In genomic region chr10:59548211-59548610, GRCm38 (mm10) we compare ENCODE assay signal across 28 mouse cellular contexts.
DNase-seq lines count a peak whose midpoint lies in the region; ATAC-seq and TF ChIP-seq lines count a peak whose summit lies in the region.
"Had no signal": no experiment of that assay in that cellular context is flagged by ENCODE, and none has a peak within 500 bp of the region (broad histone marks: within the 10 kb centered on the region; RNA-seq: fewer than 3 reads in every experiment).

No protein-coding gene starts in this region.

- no peak overlapping the region for H3K4me2 ChIP-seq in forebrain, embryonic 11.5 days (ENCODE audit: low read depth, low read length, severe bottlenecking)
- H3K4me2 ChIP-seq in forebrain, embryonic 16.5 days (ENCODE audit: low read length): no peak overlapping the region
- no peak overlapping the region for H3K4me2 ChIP-seq in intestine, embryonic 16.5 days (ENCODE audit: low read depth, low read length)
- H3K4me2 ChIP-seq: embryonic facial prominence, embryonic 13.5 days; heart, embryonic 12.5 days; heart, embryonic 15.5 days; hindbrain, embryonic 12.5 days had no signal

- 49% methylated on average over 6 of the region's 6 CpGs for WGBS in forebrain, embryonic 11.5 days
- WGBS in forebrain, embryonic 16.5 days: 43% methylated on average over 6 of the region's 6 CpGs
- WGBS in intestine, embryonic 16.5 days: 69% methylated on average over 6 of the region's 6 CpGs

- DNase-seq in forebrain, embryonic 11.5 days (ENCODE audit: low spot score): no peak
- DNase-seq in layer of hippocampus, adult 2 months (ENCODE audit: low spot score in 2 of 2): no peak
- DNase-seq in layer of hippocampus, postnatal 36 days: no peak
- no peak for DNase-seq in ES-E14 (ENCODE audit: low read depth, low spot score)
- no peak for DNase-seq in urinary bladder, adult 2 months (ENCODE audit: low spot score)
- DNase-seq: B cell, adult 2 months; cerebellum, adult 11 months; cerebellum, adult 2 months; cerebellum, adult 9-11 months; cerebellum, postnatal 25 days; gastrocnemius, postnatal 25 days; heart, adult 18-20 months; heart, postnatal 10 days; heart, postnatal 36 days; kidney, adult 11 months had no signal

- H3K27me3 ChIP-seq in forebrain, embryonic 11.5 days (ENCODE audit: control insufficient read depth, insufficient read depth, low read length): no peaks in the 10 kb centered on the region
- H3K27me3 ChIP-seq in forebrain, embryonic 16.5 days (replicated peaks; ENCODE audit: control insufficient read depth, insufficient read depth, low read length): no peaks in the 10 kb centered on the region
- H3K27me3 ChIP-seq in E14TG2a.4 (ENCODE audit: insufficient read depth, low read length): no peaks in the 10 kb centered on the region
- no peaks in the 10 kb centered on the region for H3K27me3 ChIP-seq in intestine, embryonic 16.5 days (replicated peaks; ENCODE audit: control insufficient read depth, insufficient read depth, low read length)
- H3K27me3 ChIP-seq: CH12.LX; embryonic facial prominence, embryonic 13.5 days; heart, embryonic 12.5 days; heart, embryonic 15.5 days; hindbrain, embryonic 12.5 days; hindbrain, embryonic 15.5 days; Patski had no signal

- H3K27ac ChIP-seq in forebrain, embryonic 11.5 days (ENCODE audit: low read depth, low read length): peak overlapping the region; percentile 50; the same call in 1 of the 2 replicates
- no peak overlapping the region for H3K27ac ChIP-seq in forebrain, embryonic 16.5 days (ENCODE audit: low read length)
- H3K27ac ChIP-seq in layer of hippocampus, adult 2 months: peak overlapping the region; percentile 58; the same call in 1 of the 2 replicates
- H3K27ac ChIP-seq in ES-E14 (ENCODE audit: insufficient read depth, low read depth, low read length, poor library complexity, severe bottlenecking): peak overlapping the region; percentile 61; the same call in 1 of the 2 replicates
- H3K27ac ChIP-seq in intestine, embryonic 16.5 days (ENCODE audit: low read length): no peak overlapping the region
- H3K27ac ChIP-seq: embryonic facial prominence, embryonic 10.5 days; embryonic facial prominence, embryonic 13.5 days; heart, embryonic 15.5 days; hindbrain, embryonic 12.5 days; hindbrain, embryonic 15.5 days had no signal

- H3K9ac ChIP-seq in forebrain, embryonic 11.5 days (ENCODE audit: low read length): no peak overlapping the region
- no peak overlapping the region for H3K9ac ChIP-seq in forebrain, embryonic 16.5 days (replicated peaks; ENCODE audit: low read depth, low read length)
- H3K9ac ChIP-seq in ES-E14 (ENCODE audit: insufficient read depth, low read depth, low read length, poor library complexity, severe bottlenecking): peak overlapping the region; percentile 10; the same call in 1 of the 2 replicates
- H3K9ac ChIP-seq in intestine, embryonic 16.5 days (ENCODE audit: low read depth, low read length): no peak overlapping the region
- H3K9ac ChIP-seq: embryonic facial prominence, embryonic 13.5 days; heart, embryonic 12.5 days; heart, embryonic 15.5 days; hindbrain, embryonic 12.5 days; hindbrain, embryonic 15.5 days had no signal

- ATAC-seq in forebrain, embryonic 11.5 days (replicated peaks; ENCODE audit: low FRiP score): no peak
- ATAC-seq in forebrain, embryonic 16.5 days: no peak
- no peak for ATAC-seq in intestine, embryonic 16.5 days
- ATAC-seq: Patski had no signal

- H3K9me3 ChIP-seq in forebrain, embryonic 11.5 days (ENCODE audit: control insufficient read depth, low read length): no peaks in the 10 kb centered on the region; the same call in 1 of the 2 replicates
- H3K9me3 ChIP-seq in forebrain, embryonic 16.5 days (ENCODE audit: control insufficient read depth, low read length): peaks cover 4% of the 10 kb centered on the region
- H3K9me3 ChIP-seq in E14TG2a.4 (ENCODE audit: low read length) (peaks cover 9% of the 10 kb centered on the region), ES-E14 (ENCODE audit: control insufficient read depth, insufficient read depth, low read depth, low read length) (no peaks in the 10 kb centered on the region)
- H3K9me3 ChIP-seq in intestine, embryonic 16.5 days (ENCODE audit: control insufficient read depth, low read length): peaks cover 7% of the 10 kb centered on the region; the same call in 1 of the 2 replicates
- H3K9me3 ChIP-seq: G1E; heart, embryonic 15.5 days had no signal

- no peak for TF ChIP-seq CTCF in layer of hippocampus, adult 2 months (conservative IDR thresholded peaks at IDR 0.05)
- TF ChIP-seq CTCF in E14TG2a.4 (conservative IDR thresholded peaks at IDR 0.05; ENCODE audit: low read length): no peak

- H3K4me3 ChIP-seq in forebrain, embryonic 11.5 days (ENCODE audit: low read depth, low read length): no peak overlapping the region
- no peak overlapping the region for H3K4me3 ChIP-seq in forebrain, embryonic 16.5 days (replicated peaks; ENCODE audit: low read length)
- no peak overlapping the region for H3K4me3 ChIP-seq in layer of hippocampus, adult 2 months
- H3K4me3 ChIP-seq in E14TG2a.4 (replicated peaks; ENCODE audit: low read length): peak overlapping the region; percentile 49
- no peak overlapping the region; a peak in 1 of 4 replicates for H3K4me3 ChIP-seq in ES-E14 (ENCODE audit: insufficient read depth in 1 of 2, low read depth in 1 of 2, low read length in 2 of 2, poor library complexity in 1 of 2, severe bottlenecking in 1 of 2)
- no peak overlapping the region for H3K4me3 ChIP-seq in intestine, embryonic 16.5 days (ENCODE audit: low read length)
- H3K4me3 ChIP-seq: embryonic facial prominence, embryonic 10.5 days; embryonic facial prominence, embryonic 13.5 days; erythroblast, embryonic 14.5 days; heart, embryonic 12.5 days; heart, embryonic 15.5 days; hindbrain, embryonic 12.5 days; hindbrain, embryonic 15.5 days had no signal

- peaks cover 4% of the 10 kb centered on the region; the same call in 1 of the 2 replicates for H3K4me1 ChIP-seq in forebrain, embryonic 11.5 days (replicated peaks; ENCODE audit: control insufficient read depth, insufficient read depth, low read length)
- H3K4me1 ChIP-seq in forebrain, embryonic 16.5 days (replicated peaks; ENCODE audit: control insufficient read depth, insufficient read depth, low read length): peaks cover 5% of the 10 kb centered on the region; the same call in 1 of the 2 replicates
- H3K4me1 ChIP-seq in E14TG2a.4 (replicated peaks; ENCODE audit: low read depth, low read length): peaks cover 78% of the 10 kb centered on the region
- peaks cover 17 to 19% of the 10 kb centered on the region in 2 experiments for H3K4me1 ChIP-seq in ES-E14 (ENCODE audit: control insufficient read depth in 2 of 2, insufficient read depth in 2 of 2, low read length in 2 of 2, poor library complexity in 1 of 2)
- H3K4me1 ChIP-seq in intestine, embryonic 16.5 days (ENCODE audit: control insufficient read depth, insufficient read depth, low read length): 0 out of 2 replicates have a peak, but pooled peaks cover 3% of the 10 kb centered on the region
- H3K4me1 ChIP-seq: hindbrain, embryonic 12.5 days had no signal

- in situ Hi-C loops in ES-E14 (cut with MboI; ENCODE audit: low sequenced_read_pairs in 2 of 2, unreplicated experiment in 2 of 2): no loop called here

- H3K36me3 ChIP-seq in forebrain, embryonic 11.5 days (ENCODE audit: control insufficient read depth, insufficient read depth, low read length): no peaks in the 10 kb centered on the region
- peaks cover 4% of the 10 kb centered on the region; the same call in 1 of the 2 replicates for H3K36me3 ChIP-seq in forebrain, embryonic 16.5 days (ENCODE audit: control insufficient read depth, insufficient read depth)
- no peaks in the 10 kb centered on the region; the same call in 1 of the 2 replicates for H3K36me3 ChIP-seq in E14TG2a.4 (ENCODE audit: insufficient read depth, low read length)
- H3K36me3 ChIP-seq in ES-E14 (ENCODE audit: control insufficient read depth, insufficient read depth, low read length, poor library complexity, severe bottlenecking): no peaks in the 10 kb centered on the region; the same call in 1 of the 2 replicates
- peaks cover 4% of the 10 kb centered on the region; the same call in 1 of the 2 replicates for H3K36me3 ChIP-seq in intestine, embryonic 16.5 days (ENCODE audit: control insufficient read depth, insufficient read depth, low read length)

TF ChIP-seq in ES-E14, 5 proteins besides CTCF, POLR2A, EP300 and RAD21:
- TF ChIP-seq CHD2 (IDR thresholded peaks at IDR 0.05; ENCODE audit: low read depth, low read length) (no peak), HCFC1 (IDR thresholded peaks at IDR 0.05; ENCODE audit: borderline replicate concordance, insufficient read depth, low read length) (no peak), ZNF384 (IDR thresholded peaks at IDR 0.05; ENCODE audit: low read depth, low read length) (no peak), MAFK (IDR thresholded peaks at IDR 0.05; ENCODE audit: insufficient read depth, low read depth, low read length) (peak; percentile 64)

Comparison
In these comparisons a context has a peak if more than half of its experiments do, and no peak if none do; other contexts are left out.
1. H3K27ac ChIP-seq: peak in forebrain, embryonic 11.5 days (single experiment), layer of hippocampus, adult 2 months (single experiment) and ES-E14 (single experiment); none in forebrain, embryonic 16.5 days (single experiment) and intestine, embryonic 16.5 days (single experiment).